Mouse (Mus musculus) megakaryocyte, adult 5-6 weeks (primary cell): ENCODE results near the gene Zmiz1. TPM values are rescaled to one million over a fixed set of nuclear protein-coding genes. Genes with fewer than 3 reads are reported as not detected.

ENCODE experiments used
- ATAC-seq: 2 replicates; pipeline ENCODE4 v1.8.0; 2016; ENCODE audit warnings: mild to moderate bottlenecking, inconsistent platforms; ENCODE audit not compliant: poor library complexity, severe bottlenecking
- total RNA-seq, 2 experiments: library from RNA; stranded (forward) in 1 of 2; stranded (reverse) in 1 of 2; fragments of 153-499, 151-499 nt in 1 of 2; fragments of 221-1000, 200-1000 nt in 1 of 2; gene quantifications; 2 replicates each; pipeline versions ENCODE4 v1.2.3 to v1.2.4; 2015 to 2017

Gene Zmiz1
- total RNA-seq, 2 experiments from 2014 or later, result 11.4 to 88.9 TPM

- no peak for ATAC-seq
These were observed 174.7 kb downstream of the Zmiz1 start for GRCm38 (mm10) chr14:25633539-25634300.

- ATAC-seq, result peak; percentile 85
These were observed 175.3 kb downstream of the Zmiz1 start for GRCm38 (mm10) chr14:25634328-25634727.

DNA sequence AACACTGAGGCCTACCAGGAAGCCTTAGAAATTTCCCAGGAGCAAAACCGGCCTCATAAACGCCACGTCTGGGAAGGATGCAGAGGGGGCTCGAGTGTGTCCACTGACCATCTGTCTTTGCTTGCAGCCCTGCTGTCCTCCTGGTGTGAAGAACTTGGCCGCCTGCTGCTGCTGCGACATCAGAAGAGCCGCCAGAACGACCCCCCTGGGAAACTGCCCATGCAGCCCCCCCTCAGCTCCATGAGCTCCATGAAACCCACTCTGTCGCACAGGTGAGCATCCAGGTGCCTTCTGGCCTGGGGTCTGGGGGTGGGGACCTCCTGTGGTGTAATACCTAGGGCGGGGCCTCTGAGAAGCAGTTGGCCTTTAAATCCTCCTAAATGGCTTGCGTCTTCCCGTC is 176.8 kb downstream of the Zmiz1 start:
- ATAC-seq, result no peak

- ATAC-seq, result no peak
These were observed 177.3 kb downstream of the Zmiz1 start for GRCm38 (mm10) chr14:25636297-25636696.

- ATAC-seq, result no peak
These were observed 180.3 kb downstream of the Zmiz1 start for GRCm38 (mm10) chr14:25639120-25639758.

DNA sequence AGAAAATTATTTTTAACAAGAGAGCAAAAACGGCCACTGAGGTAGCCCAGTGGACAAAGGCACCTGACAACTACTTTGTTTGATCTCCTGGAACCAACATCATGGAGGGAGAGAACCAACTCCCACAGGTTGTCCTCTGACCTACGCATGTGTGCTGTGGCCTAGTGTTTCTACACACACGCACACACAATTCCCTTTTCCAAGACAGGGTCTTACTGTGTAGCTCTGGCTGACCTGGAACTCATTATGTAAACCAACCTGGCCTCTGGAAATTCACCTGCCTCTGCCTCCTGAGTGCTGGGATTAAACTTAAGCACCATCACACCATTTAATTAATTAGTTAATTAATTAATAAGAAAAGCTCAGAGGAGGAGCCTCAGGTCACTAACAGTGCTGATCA is 181.0 kb downstream of the Zmiz1 start:
- no peak for ATAC-seq

- peak; percentile 89 for ATAC-seq
These were observed 181.6 kb downstream of the Zmiz1 start for GRCm38 (mm10) chr14:25640421-25641056.

GRCm38 (mm10) chr14:25641067-25641466 is 182.1 kb downstream of the Zmiz1 start:
- no peak for ATAC-seq

DNA sequence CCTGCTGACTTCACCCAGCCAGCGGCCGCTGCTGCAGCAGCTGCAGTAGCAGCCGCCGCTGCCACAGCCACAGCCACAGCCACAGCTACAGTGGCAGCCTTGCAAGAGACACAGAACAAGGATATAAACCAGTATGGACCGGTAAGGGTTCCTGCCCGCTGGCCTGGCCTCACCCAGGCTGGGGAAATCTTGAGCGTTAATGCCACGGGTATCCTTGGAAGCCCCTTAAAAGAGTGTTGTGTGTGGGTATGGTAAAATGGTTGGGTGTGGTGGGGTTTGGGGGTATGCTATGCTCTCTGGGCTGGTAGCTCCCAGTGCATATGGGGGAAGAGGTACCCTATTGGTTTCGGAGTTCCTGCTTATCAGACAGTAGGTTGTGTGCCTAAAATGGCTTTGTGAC is 186.7 kb downstream of the Zmiz1 start:
- 0 out of 2 replicates have a peak, but pooled peaks have one; percentile 6 for ATAC-seq

- peak; percentile 96 for ATAC-seq
These were observed 187.2 kb downstream of the Zmiz1 start for GRCm38 (mm10) chr14:25646161-25646621.

- ATAC-seq, result no peak
These were observed 192.1 kb downstream of the Zmiz1 start for GRCm38 (mm10) chr14:25651131-25651530.

- no peak for ATAC-seq
These were observed 192.9 kb downstream of the Zmiz1 start for GRCm38 (mm10) chr14:25651905-25652304.

GRCm38 (mm10) chr14:25654401-25655197 is 195.6 kb downstream of the Zmiz1 start:
- ATAC-seq, result no peak

DNA sequence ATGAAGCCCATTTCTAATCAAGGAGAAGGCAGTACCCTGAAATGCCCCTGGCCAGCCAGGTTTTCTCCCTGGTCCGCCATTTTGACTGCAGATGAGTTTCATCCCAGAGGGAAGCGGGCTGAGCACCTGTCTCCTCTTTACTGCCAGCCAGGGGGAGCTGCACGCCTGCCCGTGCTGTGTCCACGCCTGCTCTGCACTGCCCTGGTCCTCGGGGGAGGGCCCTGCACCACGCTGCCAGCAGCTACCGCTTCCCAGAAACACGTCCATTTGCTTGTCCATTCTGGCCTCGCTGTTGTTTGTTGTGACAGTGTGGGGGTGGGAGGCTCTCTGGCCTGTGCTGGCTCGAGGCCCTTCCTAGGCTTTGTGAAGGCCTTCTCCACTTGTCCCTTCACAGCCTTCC is 201.7 kb downstream of the Zmiz1 start:
- ATAC-seq, result no peak

DNA sequence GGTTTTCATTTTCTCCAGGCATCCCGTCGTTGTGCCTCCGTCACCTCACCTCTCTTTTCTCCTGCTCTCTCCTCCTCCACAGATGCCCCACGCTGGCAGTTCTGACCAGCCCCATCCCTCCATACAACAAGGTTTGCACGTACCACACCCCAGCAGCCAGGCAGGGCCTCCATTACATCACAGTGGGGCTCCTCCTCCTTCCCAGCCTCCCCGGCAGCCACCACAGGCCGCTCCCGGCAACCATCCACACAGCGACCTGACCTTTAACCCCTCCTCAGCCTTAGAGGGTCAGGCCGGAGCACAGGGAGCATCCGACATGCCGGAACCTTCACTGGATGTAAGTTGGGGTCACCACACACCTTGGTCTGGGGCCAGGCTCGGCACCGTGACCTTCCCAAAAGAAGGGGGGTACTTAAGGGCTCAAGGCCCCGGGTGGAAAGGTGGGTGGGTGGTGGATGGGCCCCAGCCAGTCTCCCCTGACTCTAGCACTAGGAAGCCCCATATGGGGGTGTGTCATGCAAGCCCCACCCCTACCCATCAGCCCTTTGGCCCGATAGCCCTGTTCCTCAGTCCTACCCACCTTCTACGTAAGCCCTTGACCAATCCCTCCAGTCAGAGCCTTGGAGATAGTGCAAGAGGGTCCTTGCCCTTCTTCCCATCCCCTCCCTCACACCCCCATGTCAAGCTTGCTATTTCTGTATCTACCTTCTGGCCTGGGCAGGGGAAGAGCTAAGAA is 202.4 kb downstream of the Zmiz1 start:
- no peak for ATAC-seq

- ATAC-seq, result no peak
These were observed 204.8 kb downstream of the Zmiz1 start for GRCm38 (mm10) chr14:25663649-25664309.

GRCm38 (mm10) chr14:25664310-25664695 is 205.3 kb downstream of the Zmiz1 start:
- ATAC-seq, result no peak

GRCm38 (mm10) chr14:25665314-25665970 is 206.5 kb downstream of the Zmiz1 start:
- ATAC-seq, result no peak

DNA sequence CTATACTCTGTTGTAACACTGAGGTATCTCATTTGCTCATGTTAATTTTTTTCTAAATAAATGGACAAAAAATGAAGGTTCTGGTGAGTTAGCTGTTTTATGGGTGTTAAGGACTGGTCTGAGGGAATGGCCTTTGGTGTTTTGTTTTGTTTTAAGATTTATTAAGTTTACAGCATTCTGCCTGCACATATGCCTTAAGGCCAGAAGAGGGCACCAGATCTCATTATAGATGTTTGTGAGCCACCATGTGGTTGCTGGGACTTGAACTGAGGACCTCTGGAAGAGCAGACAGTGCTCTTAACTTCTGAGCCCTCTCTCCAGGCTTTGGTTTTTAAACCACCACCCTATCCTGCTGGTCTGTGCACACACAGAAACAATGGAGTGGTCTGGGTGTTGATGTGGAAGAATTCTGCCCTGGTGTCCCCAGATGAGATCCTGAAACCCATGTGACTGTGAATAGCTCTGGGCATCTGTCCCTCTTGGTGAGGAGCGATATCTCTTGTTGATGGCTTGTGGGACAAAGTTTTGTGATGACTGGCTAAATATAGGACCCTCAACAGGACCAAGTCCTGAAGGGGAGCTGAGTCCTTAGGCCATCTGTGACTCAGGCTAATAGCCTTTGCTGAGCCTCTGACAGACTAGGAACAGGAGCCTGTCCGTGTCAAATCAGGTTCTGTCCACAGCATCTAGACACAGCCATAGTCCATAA is 207.8 kb downstream of the Zmiz1 start:
- no peak for ATAC-seq
